Mouse (Mus musculus) heart, adult 2 months (tissue): ENCODE results near the gene Pard3. TPM values are rescaled to one million over a fixed set of nuclear protein-coding genes. Genes with fewer than 3 reads are reported as not detected.

Experiments
- DNase-seq, 2 experiments: peaks; one replicate each; pipeline ENCODE4 v3.0.0; 2021
- H3K27ac ChIP-seq: fragments of 200-600 bp; 2 replicates; pipeline ENCODE4 v1.8.1; 2022
- H3K27me3 ChIP-seq: fragments of 200-500 bp; 2 replicates; pipeline ENCODE4 v1.6.1; 2012; ENCODE audit warnings: mild to moderate bottlenecking, low read length, inconsistent platforms, mixed read lengths; ENCODE audit not compliant: control insufficient read depth, insufficient read depth
- H3K36me3 ChIP-seq: fragments of 200-500 bp; 2 replicates; pipeline ENCODE4 v1.6.1; 2012; ENCODE audit warnings: low read length, inconsistent platforms; ENCODE audit not compliant: control insufficient read depth, insufficient read depth
- H3K4me1 ChIP-seq: fragments of 200-500 bp; 2 replicates; pipeline ENCODE4 v1.6.1; 2011; ENCODE audit warnings: low read length; ENCODE audit not compliant: control insufficient read depth, insufficient read depth
- H3K4me3 ChIP-seq: fragments of 200-600 bp; 2 replicates; pipeline ENCODE4 v1.8.1; 2022
- H3K79me2 ChIP-seq: fragments of 200-500 bp; replicated peaks from 2 replicates; pipeline ENCODE4 v1.6.1; 2012; ENCODE audit warnings: mild to moderate bottlenecking, inconsistent platforms, low read length, moderate library complexity, mixed read lengths; ENCODE audit not compliant: control insufficient read depth, insufficient read depth
- H3K9ac ChIP-seq: fragments of 200-500 bp; 2 replicates; pipeline ENCODE4 v1.6.1; 2012; ENCODE audit warnings: low read depth, mild to moderate bottlenecking, control low read depth, inconsistent platforms, low read length, mixed read lengths
- CTCF ChIP-seq: fragments of 200-600 bp; IDR thresholded peaks from 2 replicates; pipeline ENCODE4 v1.8.1; 2022; ENCODE audit warnings: antibody characterized with exemption, mild to moderate bottlenecking, moderate library complexity
- EP300 ChIP-seq: fragments of 200-500 bp; IDR thresholded peaks from 2 replicates; pipeline ENCODE4 v1.6.1; 2011; ENCODE audit warnings: low read depth, low read length, control low read depth; ENCODE audit not compliant: insufficient read depth
- POLR2A ChIP-seq: fragments of 200-500 bp; IDR thresholded peaks from 2 replicates; pipeline ENCODE4 v1.6.1; 2011; ENCODE audit warnings: mild to moderate bottlenecking, low read depth, low read length, control low read depth; ENCODE audit not compliant: insufficient read depth
- WGBS: fragments of 180-500 bp; shearing (Covaris S2); methylation state at CpG from one replicate; pipeline ENCODE4 v1.1.7; 2018; 5-methylcytosine and 5-hydroxymethylcytosine counted together
- intact Hi-C: fragments of 180-260 bp; cut with DNase I; formaldehyde crosslinking; loops from one replicate; pipeline ENCODE4 v1.15.1; 2025
- polyA plus RNA-seq: library from polyadenylated mRNA; depleted of rRNA; stranded (reverse); fragments of >200 nt; gene quantifications from 2 replicates; pipeline ENCODE4 v1.2.3, GENCODE M21; 2012
- total RNA-seq, 2 experiments: library from RNA; stranded (reverse); gene quantifications; 2 replicates each; pipeline ENCODE4 v1.2.3; 2021

Pard3 gene
- total and polyA plus RNA-seq, 3 experiments = 23.7 to 32.9 (median 30.1) TPM

DNA sequence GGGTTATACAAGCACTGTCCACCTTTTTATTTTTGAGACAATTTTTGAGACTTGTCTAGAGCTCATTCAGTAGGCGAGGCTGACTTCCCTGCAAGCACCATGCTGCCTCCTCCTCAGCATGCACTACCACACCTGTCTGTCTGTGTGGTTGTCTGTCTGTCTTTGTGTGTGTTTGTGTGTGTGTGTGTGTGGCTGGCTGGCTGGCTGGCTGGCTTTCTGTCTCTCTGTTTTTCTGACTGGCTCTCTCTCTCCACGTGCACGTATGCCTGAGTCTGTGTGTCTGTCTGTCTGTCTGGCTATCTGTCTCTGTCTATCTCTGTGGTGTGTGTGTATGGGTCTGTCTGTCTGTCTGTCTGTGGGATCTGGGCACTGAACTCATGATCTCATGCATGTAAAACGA is 199.2 kb downstream of the Pard3 start:
- no peaks in the 10 kb centered on the region; the same call in 1 of the 2 replicates for H3K36me3 ChIP-seq
- H3K79me2 ChIP-seq = no peaks in the 10 kb centered on the region
- intact Hi-C loops = no loop called here
- no peak for DNase-seq
- no peak overlapping the region for H3K27ac ChIP-seq
- H3K27me3 ChIP-seq = no peaks in the 10 kb centered on the region
- 82% methylated on average over 4 of the region's 4 CpGs for WGBS
- TF ChIP-seq POLR2A = no peak
- no peak for TF ChIP-seq CTCF
- no peak for TF ChIP-seq EP300
- H3K4me3 ChIP-seq = no peak overlapping the region
- no peak overlapping the region for H3K9ac ChIP-seq
- peaks cover 2% of the 10 kb centered on the region; the same call in 1 of the 2 replicates for H3K4me1 ChIP-seq

- no peak overlapping the region for H3K4me3 ChIP-seq
- TF ChIP-seq POLR2A (no peak), EP300 (no peak), CTCF (no peak)
- intact Hi-C loops = no loop called here
- no peaks in the 10 kb centered on the region for H3K79me2 ChIP-seq
- 80% methylated on average over 5 of the region's 5 CpGs for WGBS
- H3K9ac ChIP-seq = no peak overlapping the region
- peaks cover 2% of the 10 kb centered on the region; the same call in 1 of the 2 replicates for H3K4me1 ChIP-seq
- H3K36me3 ChIP-seq = no peaks in the 10 kb centered on the region; the same call in 1 of the 2 replicates
- no peaks in the 10 kb centered on the region for H3K27me3 ChIP-seq
- no peak overlapping the region for H3K27ac ChIP-seq
- no peak for DNase-seq
Measured at GRCm38 (mm10) chr8:127263457-127263856, 199.8 kb downstream of the Pard3 start.

DNA sequence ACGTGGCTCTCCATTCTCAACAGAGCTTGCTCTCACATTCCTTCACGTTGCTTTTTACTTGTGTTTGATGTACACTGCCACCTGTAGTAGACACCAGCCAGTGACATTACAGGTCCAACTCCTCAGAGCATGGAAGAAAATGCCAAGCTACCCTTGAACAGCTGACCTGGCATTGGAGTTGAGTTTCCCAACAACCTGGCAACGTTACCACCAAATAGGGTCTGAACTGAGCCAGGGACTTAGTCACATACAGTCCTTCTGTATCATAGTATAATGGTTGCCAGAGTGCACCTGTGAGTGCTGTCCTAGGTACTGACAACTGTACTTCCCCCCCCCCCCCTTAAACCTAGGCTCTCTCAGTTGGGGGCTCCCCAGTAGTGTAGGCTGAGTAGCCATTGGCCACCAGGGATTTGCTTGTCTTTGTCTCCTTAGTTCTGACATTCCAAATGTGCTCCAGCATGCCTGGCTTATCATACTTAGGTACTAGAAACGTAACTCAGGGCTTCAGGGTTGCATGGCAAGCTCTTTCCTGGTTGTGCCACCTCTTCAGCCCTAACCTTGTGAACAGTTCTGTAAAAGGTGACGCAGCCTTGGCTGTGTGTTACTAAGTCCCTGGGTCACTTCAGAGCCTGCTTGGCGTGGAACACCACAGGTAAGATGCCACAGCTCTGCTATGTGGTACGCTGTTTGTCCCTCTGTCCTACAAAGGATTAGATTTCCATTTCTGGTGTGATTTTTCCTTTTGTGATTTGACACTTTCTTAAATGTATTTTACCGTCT is 201.2 kb downstream of the Pard3 start:
- H3K4me1 ChIP-seq = peaks cover 2% of the 10 kb centered on the region; the same call in 1 of the 2 replicates
- no peak overlapping the region for H3K4me3 ChIP-seq
- intact Hi-C loops = no loop called here
- TF ChIP-seq CTCF = no peak
- no peak for TF ChIP-seq EP300
- no peak for TF ChIP-seq POLR2A
- H3K79me2 ChIP-seq = no peaks in the 10 kb centered on the region
- DNase-seq = no peak
- 86% methylated on average over 8 of the region's 8 CpGs for WGBS
- H3K27ac ChIP-seq = no peak overlapping the region
- no peaks in the 10 kb centered on the region for H3K36me3 ChIP-seq
- no peak overlapping the region for H3K9ac ChIP-seq
- no peaks in the 10 kb centered on the region for H3K27me3 ChIP-seq

DNA sequence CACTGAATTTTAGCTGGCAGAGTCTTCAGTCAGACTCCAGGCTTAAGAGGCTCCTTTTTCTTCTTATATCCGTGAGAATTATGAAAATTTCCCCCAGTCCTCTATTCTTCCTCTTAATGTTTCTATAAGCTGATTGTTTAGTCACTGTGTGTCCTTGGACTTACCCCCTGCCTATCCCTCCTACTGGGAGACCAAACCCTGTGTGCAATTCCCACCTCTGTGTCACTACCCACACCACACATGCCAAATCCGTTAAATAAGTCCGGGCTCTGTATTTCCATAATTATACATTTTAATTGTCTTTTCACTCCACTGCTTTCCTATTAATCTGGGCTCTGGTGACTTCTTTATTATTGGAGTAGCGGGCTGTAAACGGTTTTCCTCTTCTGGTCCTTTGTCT is 203.1 kb downstream of the Pard3 start:
- WGBS = 82% methylated on average over 5 of the region's 5 CpGs
- TF ChIP-seq EP300 (no peak), CTCF (no peak), POLR2A (no peak)

GRCm38 (mm10) chr8:127268239-127269024 is 204.7 kb downstream of the Pard3 start:
- DNase-seq = no peak
- Histone ChIP-seq H3K27me3 (no peaks in the 10 kb centered on the region), H3K79me2 (no peaks in the 10 kb centered on the region; the same call in 1 of the 2 replicates), H3K9ac (no peak overlapping the region), H3K27ac (no peak overlapping the region), H3K4me3 (no peak overlapping the region), H3K36me3 (no peaks in the 10 kb centered on the region), H3K4me1 (peaks cover 2% of the 10 kb centered on the region; the same call in 1 of the 2 replicates)
- WGBS = 77% methylated on average over 12 of the region's 12 CpGs
- intact Hi-C loops = no loop called here
- TF ChIP-seq EP300 (no peak), POLR2A (no peak), CTCF (no peak)

More for the DNA sequence above, 203.1 kb downstream of the Pard3 start:
- H3K36me3 ChIP-seq = no peaks in the 10 kb centered on the region
- H3K27ac ChIP-seq = no peak overlapping the region
- H3K27me3 ChIP-seq = no peaks in the 10 kb centered on the region
- no peak overlapping the region for H3K9ac ChIP-seq
- H3K4me1 ChIP-seq = peaks cover 2% of the 10 kb centered on the region; the same call in 1 of the 2 replicates
- H3K4me3 ChIP-seq = no peak overlapping the region
- H3K79me2 ChIP-seq = no peaks in the 10 kb centered on the region; the same call in 1 of the 2 replicates
- intact Hi-C loops = no loop called here
- DNase-seq = no peak
